Mouse (Mus musculus) embryonic fibroblast, embryonic 13.5 days (primary cell): ENCODE results near the gene Actn2.

Experiments
- CTCF ChIP-seq: IDR thresholded peaks from 2 replicates; pipeline ENCODE4 v1.5.1; 2011; ENCODE audit warnings: mild to moderate bottlenecking, control low read depth, low read length, moderate library complexity, borderline replicate concordance; ENCODE audit not compliant: insufficient read depth
- POLR2A ChIP-seq: IDR thresholded peaks from 2 replicates; pipeline ENCODE4 v1.6.1; 2011; ENCODE audit warnings: low read depth, mild to moderate bottlenecking, control low read depth, low read length, moderate library complexity

DNA sequence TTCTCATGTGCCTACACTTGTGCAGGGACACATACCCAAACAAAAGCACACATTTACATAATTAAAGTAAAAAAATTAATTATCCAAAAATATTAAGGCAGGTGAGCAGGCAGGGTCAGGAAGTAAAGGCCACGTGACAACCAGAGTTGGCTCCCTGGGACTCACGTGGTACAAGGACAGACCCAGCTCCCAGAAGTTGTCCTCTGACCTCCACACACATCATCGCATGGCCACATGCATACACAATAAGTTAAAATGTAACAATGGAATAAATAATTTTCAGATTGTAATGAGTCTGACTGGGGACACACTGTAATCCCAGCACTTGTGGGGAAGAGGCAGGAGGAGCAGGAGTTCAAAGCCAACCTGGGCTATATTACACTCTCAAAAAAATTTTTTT is 72.6 kb downstream of the Actn2 start:
- no peak for TF ChIP-seq CTCF
- no peak for TF ChIP-seq POLR2A
